Mouse (Mus musculus) ovary, adult 18-20 months (tissue): ENCODE data around the gene AY761185.
"Not testable (repeated sequence)": the region's sequence is repeated elsewhere in the genome, so short reads cannot be mapped to it uniquely, and the experiment has no call there.

Source experiments
- DNase-seq: peaks from one replicate; pipeline ENCODE4 v3.0.0; 2022; ENCODE audit warnings: low spot score, mixed read lengths

Gene AY761185

DNA sequence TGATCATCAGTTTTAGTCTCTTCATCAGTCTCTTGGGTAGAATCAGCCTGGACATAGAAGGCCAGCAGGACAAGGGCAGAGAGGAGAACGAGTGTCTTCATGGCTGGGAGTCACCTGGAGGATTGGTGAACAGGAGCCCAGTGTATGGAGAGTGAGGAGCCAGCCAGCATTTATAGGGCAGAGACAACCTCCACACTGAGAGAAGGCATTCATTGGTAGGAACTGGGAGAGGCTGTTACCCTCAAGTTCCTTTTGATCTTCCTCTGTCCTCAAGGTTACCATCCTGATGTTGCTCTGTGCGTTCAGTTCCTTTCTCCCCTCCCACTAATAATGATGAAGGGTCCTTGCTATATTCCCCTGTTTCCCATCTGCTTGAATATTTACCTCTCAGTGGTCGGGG, at the start of gene AY761185:
TSS of gene AY761185 (minus strand) at position 101 of the 400 bp plus-strand sequence.
- no peak for DNase-seq

DNA sequence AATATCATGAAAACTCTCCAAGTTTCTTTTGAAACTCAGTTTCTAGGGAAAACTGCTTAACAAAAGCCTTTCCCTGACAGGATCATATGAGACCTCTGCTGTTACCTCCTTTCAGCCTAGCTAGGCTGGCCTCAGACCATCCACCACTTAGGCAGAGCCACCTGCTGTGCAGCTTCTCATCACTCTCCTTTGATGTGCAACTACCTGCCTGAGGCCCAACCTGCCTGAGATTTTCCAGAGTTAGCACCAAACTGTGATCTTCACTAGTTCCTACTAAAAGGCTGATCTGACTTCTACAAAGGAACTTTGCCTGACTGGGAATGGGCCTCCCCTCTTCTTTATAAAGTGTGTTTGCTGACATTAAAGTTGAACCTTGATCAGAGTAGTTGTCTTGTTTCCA, 49.5 kb upstream of the AY761185 start:
- DNase-seq, result not testable (repeated sequence)

DNA sequence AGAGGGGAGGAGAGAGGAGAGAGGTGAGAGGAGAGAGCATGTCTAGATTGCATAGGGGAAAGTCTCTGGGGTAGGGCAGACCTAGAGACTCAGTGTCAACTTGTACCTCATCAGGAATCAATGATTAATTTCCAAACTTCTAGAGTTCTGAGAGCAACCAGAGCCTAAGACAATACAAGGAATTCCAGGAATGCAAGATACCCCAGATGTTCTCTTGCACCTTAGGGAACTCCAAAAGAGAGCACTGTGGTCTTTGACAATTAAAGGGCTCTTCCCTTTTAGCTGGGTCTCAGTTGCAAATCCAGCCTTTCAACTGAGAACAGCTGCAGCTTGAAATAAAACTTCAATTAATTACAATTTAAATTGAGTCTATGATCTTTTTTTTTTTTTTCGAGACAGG, 35.3 kb upstream of the AY761185 start:
- no peak for DNase-seq

DNA sequence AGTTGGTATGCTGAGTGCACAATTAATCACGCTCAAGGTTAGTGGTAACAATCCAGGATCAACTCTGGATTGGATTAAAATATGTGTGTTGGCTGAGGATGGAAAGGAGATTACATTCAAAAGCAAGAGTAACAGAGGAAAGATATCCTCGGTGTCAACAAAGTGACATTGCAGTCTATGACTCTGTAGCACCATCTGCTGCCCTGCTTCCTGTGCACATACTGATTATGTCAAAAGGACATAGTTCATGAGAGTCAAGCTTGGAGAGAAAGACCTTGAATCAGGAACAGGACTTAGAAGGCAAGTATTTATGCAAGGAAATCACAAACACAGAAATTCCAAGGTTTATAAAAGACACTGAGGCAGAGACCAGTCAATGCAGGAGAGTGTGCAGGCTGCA, 20.0 kb upstream of the AY761185 start:
- DNase-seq, result no peak

DNA sequence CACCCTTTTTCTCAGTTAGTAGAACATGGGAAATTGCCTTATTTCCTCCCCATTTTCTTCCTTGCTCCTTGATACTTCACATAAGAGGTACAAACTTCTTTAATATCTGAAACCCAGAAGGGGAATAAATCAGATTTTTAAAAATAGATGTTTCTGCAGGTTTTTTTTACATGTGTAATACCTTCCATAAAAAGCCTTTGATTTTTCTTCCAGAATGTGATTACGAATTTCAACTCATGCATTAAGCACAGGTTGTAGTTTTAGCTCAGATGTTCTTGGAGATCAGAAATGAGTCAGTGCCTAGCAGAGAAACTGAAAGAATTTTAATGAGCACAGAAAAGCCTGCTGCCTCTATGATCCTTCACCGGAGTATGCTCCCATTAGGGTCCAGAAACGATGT, 22.5 kb downstream of the AY761185 start, which contains the start of gene Gm6040:
TSS of gene Gm6040 (minus strand) at position 101 of the 400 bp plus-strand sequence.
- DNase-seq, result no peak

DNA sequence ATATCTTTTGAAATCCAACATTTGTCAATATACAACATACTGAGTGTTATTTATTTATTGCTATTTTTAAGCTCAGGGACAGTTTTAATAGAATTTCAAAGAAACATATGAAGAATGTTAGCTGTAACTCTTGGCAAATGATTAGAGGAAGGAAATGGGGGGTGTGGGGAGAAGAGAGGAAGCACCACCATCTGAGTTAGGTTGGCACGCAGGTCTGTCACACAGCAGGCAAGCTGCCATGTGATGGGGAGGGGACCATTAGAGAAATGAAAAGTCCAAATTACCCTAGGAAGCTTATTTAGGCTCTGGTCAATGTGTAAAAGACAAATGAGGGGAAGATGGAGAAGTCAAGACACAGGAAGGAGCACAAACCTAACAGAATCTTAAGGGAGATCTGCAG, 32.2 kb downstream of the AY761185 start:
- DNase-seq, result no peak

DNA sequence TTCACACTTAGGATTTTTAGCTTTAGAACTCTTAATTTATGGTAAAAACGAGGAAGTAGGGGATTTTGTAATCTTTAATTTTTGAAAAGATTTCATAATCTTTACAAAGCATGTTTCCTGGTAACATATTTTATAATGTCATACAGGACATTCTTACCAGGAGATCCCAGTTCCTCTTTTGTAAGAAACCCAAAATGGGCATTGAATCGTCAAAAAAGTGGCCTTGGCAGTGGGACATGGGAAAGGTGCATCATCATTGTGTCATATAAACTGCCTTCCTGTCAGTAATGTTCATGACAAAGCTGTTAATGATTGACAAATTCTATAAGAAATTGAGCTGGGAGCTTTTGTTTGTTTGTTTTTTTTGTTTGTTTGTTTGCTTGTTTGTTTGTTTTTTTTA, 36.3 kb downstream of the AY761185 start:
- no peak for DNase-seq

DNA sequence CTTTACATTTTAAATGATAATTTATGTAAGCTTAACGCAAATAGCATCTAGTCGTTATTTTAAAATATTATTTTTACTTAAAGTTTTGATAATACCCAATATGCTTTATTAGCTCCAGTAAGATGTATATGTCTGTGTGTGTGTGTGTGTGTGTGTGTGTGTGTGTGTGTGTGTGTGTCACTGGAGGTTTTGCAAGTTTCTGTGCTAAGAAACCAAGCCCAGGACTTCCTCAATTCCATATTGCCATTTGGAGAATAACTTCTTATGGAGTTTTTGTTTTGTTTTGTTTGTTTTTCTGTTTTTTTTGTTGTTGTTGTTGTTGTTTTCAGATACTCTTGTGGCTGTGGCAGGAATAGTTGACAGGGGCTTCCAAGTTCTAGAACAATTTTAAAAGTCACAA, 37.4 kb downstream of the AY761185 start:
- DNase-seq, result no peak

DNA sequence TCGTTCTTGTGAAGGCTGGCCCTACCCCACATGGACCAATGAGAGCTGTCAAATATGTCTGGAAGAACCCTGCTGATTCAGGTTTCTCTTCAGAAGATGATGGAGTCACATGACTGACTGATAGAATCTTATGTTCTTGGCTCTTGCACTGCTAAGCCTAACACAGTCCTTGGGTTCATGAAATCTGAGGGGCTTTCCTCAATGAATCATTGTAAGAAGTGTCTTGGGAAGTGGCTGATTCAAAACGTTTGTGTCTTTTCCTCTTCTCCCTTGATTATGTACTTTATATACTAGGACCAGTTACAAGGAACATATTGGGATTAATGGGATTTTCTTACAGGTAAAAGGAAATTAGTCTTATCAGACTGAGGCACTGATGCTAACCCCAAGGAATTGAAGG, 42.0 kb downstream of the AY761185 start, which contains the start of gene Gm15056:
TSS of gene Gm15056 (minus strand) at position 101 of the 400 bp plus-strand sequence.
- DNase-seq, result no peak
